Mouse (Mus musculus) effector memory CD4-positive, alpha-beta T cell, adult 5 months (primary cell): Measurements from ENCODE around the gene Arid5b. TPM values are rescaled to one million over a fixed set of nuclear protein-coding genes. Genes with fewer than 3 reads are reported as not detected.

Experiments used
- polyA plus RNA-seq: library from polyadenylated mRNA; unstranded; fragments of 100-300 nt; shearing (Covaris generic); gene quantifications from one replicate; pipeline ENCODE4 v1.2.1, GENCODE M21; 2017

Gene Arid5b
- polyA plus RNA-seq, result 108 TPM

DNA sequence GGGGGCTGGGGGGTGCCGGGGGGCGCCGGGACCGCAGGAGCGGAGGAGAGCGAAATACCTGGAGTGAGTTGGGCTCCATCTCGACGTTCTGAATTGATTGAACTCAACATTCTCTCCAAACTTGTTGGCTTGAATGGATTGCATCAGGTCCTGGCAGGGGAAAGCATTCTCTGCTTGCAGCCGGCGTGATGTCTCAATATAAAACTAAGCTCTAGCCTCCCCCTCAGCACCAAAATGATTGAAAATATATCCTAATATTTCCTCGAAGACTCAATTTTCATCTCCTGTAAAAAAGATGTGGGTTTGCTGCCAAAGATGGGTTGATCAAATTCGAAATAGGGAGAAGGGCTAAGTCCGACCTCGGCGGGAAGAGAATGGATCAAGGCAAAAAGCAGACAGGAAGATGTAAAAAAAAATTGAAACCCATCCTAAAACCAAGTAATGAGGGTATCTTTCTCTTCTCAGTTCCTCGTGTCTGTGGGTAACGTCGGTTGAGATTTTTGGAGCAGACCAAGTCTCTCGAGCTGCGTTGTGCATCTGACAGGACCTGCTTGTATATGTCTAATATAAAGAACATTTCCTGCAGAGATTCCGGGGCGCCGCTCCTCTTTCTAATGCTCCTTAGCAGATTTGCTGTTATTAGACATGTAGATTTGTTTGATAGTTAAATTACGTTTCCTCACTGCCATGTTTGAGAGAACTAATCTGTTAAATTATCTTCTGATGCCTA lies at the start of gene Arid5b:
TSS of gene Arid5b (minus strand) at position 109 of the 730 bp plus-strand sequence.

